Mouse (Mus musculus) heart, adult 2 months (tissue): ENCODE results near the gene Zfp319.

Experiments used
- CTCF ChIP-seq: fragments of 200-600 bp; IDR thresholded peaks from 2 replicates; pipeline ENCODE4 v1.8.1; 2022; ENCODE audit warnings: antibody characterized with exemption, mild to moderate bottlenecking, moderate library complexity
- EP300 ChIP-seq: fragments of 200-500 bp; IDR thresholded peaks from 2 replicates; pipeline ENCODE4 v1.6.1; 2011; ENCODE audit warnings: low read depth, low read length, control low read depth; ENCODE audit not compliant: insufficient read depth
- POLR2A ChIP-seq: fragments of 200-500 bp; IDR thresholded peaks from 2 replicates; pipeline ENCODE4 v1.6.1; 2011; ENCODE audit warnings: mild to moderate bottlenecking, low read depth, low read length, control low read depth; ENCODE audit not compliant: insufficient read depth

DNA sequence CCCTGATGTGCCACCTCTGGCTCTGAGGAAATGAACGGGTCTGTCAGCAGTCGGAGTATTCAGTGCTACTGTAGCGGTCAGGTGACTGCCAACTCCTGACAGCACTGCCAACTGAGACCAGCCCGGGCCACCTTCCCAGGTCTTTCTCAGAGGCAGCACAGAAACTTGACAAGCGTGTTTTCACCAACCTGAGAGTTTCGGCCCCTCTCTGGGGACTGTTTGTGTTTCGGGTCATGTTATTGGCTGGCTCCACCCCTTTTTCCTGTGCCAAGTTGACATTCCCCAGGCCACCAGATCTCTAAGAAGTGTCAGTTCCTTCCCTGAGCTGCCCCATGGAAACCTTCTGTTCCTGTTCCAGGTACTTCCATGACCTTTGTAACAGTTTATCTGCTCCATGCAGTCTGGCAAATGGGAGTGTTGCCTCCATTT lies 46.1 kb upstream of the Zfp319 start:
- TF ChIP-seq CTCF (no peak), POLR2A (no peak; the same call in 1 of the 2 replicates), EP300 (peak; percentile 85; the same call in 1 of the 2 replicates)
